Mouse (Mus musculus) lung, postnatal 36 days (tissue): ENCODE measurements around the gene Wdfy3.

Experiments used
- DNase-seq: peaks from one replicate; pipeline ENCODE4 v3.0.0; 2022; ENCODE audit warnings: mixed read lengths

Wdfy3 gene

DNA sequence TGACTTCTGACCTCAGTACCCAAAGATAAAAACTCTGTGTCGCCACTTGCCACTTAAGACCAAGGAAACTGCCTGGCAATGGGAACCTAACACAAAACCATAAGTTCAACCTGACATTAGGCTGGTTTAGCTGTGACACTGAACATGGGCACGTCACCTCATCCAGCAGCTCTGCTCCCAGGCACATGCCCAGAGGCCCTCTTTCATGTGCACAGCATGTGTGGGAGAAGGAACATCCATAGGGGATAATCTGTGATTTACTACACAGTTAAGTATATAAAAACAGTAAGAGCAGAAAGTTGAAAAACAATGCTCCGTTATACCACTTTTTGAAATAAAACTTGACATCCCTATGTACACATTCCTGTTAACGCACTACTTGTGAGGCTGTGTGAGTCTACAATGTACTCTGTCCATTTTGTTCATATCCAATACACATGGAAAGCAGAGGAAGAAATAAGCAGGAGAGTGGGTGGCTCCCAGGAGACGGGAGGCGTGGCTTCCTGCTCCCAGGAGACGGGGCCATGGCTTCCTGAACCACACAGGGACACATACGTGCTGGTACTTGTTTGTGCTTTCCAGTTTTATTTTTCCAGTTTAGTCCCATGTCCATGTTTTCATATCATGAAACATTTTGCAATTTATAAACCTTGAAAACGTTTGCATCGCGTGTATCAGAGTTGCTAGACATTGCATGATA lies 73.5 kb downstream of the Wdfy3 start:
- no peak for DNase-seq

DNA sequence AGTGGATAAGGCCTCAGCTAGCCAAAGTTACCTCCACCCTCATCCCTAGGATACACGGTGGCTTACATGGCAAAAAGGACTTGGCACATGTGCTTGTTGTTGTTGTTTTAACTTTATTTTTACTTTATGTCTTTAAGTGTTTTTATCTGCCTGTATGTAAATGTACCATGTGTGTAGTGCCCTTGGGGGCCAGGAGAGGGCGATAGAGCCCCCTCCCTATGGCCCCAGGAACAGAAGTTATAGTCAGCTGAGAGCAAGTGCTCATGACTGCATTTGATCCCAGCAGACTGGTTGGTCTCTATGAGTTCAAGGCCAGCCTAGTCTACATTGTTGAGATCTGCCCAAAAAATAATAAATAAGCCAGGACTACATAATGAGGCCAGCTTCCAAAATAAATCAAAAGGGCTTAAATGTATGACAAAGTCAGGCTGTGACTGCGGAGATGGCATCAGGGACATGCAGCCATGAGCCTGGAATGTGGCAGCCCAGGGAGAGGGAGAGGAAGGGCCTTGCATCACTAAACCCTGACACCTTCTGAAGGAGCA lies 74.2 kb downstream of the Wdfy3 start:
- no peak for DNase-seq

DNA sequence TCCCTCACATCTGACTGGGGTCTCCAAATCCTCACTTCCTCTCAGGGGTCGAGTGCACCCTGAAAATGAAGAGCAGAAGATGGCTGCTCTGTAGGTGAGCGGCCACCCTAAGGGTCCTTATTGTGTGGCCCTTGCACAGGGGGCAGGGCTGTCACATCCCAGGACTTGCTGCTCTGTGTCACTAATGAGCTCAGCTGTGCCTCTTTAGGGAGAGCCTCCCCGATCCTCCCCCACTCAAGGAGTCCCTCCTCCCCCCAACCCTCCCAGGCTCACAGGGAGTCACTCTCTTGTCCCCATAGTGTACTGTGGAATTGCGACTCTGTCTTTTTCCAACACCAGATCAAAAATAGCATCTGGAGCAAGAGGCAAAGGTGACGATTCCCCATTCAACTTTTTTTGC lies 75.7 kb downstream of the Wdfy3 start:
- DNase-seq: no peak

DNA sequence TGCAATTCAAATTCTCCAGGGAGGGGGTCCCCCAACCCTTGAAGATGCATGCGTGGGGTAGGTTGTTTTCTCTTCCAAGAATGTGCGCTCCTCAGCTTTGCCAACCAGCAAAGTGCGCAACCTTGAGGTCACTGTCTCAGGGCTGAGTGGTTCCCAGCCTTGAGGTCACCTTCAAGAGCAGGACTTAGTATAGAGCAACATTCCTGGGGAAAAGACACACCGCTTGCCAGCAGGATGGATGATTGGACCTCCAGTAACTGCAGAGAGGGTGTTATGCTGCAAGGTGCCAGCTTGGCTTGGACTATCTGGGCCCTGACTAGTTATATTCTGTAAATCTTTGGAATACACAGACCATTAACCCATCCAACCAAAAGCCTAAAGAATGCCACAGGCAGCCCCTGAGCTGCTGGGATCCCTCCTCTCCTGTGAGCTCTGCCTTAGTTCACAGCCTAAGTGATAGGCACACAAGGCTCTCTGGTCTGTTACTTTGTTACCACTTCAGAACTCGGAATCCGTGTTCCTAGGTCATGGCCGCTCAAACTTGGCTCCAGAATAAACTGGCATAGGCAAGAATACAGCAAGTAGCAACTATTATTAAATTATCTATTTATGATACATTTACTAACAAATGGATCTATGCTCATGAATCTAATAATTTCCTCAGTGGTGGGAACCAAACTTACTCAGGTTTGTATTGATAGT lies 76.6 kb downstream of the Wdfy3 start:
- no peak for DNase-seq

DNA sequence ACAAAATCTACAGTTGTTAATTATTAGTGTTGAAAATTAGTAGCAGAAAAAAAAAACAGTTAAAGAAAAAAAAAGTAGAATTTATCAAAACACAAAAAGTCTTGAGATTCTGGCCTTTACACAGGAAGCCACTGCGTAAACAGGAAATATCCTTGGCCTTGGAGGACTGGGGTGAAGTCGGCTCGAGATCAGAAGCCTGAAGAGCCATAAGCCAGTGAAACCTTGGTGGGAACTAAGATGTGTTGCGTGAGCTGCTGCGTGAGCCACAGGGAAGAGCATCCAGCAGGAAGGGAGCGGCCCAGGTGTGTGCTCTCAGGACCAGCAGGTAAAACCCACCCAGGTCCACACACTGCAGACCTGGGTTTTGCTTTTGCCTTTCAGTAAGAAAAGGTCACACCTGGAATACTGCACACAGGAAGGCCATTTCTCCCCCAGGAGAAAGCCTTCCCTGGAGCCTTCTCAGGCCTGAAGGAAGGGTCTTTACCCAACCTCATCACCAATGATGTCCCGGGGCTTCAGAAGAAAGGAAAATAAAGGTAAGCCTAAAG lies 79.3 kb downstream of the Wdfy3 start:
- DNase-seq: no peak

DNA sequence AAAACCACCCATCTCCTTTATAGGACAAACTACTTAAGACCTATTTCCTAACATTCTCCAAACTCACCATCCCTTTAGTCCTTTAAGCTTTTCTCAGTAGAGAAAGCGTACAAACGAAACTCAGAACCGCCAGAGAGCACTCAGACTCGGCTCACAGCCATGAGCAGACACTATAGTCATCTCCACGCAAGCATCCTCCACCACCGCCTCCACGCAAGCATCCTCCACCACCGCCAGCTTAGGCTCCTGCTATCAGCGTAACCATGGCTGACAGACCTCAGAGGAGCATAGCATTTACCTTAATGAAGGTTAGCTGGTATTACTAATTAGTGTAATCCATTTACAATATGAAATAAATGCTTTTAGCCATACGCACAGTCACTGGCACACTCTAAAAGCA lies 81.2 kb downstream of the Wdfy3 start:
- no peak for DNase-seq

DNA sequence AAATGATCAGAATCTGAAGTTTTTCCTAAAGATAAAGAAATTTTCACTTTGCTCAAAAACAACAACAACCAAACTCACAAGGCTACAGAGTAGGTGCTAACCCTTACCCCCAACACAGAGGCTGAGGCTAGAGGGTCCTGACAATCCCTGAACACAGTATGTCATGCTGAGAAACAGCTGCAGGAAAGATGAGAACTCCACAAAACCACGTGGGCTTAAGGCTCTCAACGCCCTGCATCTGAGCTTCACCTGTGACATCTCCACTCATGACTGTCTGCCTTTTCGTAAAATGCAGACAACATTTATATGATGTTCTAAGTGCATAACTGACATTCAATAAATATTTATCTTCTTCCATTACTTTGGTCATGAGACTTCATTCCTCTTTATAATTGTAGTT lies 83.0 kb downstream of the Wdfy3 start:
- no peak for DNase-seq

DNA sequence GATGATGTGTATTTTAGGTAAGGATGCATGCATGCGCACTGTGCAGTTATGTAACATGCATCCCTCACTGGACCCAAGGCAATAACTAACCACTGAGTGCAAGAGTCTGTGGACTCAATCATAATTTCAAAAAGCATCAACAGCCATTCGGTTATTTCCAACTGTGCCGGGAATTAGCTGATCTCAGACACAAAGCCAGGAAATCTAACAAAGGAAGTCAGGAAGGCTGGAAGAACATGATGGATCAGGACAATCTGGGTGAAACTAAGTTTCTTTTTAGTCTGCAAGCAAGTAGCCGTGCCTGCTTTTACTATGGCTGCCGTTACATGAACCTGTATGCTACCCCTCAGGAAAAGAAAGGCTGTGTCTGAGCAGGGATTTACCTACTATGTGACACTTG lies 87.5 kb downstream of the Wdfy3 start:
- DNase-seq: no peak

DNA sequence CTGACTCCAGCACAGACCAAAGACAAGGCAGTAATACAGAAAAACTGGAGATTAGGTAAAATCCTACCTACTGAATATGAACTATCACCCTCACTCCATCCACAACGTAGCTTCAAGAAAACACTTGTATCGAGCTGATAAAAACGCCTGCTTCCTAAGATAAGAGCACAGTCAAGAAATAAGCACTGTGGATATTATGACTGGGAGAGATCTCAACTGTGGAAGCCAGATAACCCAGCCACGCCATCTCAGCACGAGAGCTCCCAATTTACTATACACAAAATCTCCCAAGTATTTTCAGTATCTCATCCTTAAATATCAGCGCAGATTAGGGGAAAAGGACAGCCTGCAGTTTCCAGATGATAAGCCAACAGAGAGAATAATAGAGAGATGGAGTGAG lies 90.1 kb downstream of the Wdfy3 start:
- DNase-seq: no peak

DNA sequence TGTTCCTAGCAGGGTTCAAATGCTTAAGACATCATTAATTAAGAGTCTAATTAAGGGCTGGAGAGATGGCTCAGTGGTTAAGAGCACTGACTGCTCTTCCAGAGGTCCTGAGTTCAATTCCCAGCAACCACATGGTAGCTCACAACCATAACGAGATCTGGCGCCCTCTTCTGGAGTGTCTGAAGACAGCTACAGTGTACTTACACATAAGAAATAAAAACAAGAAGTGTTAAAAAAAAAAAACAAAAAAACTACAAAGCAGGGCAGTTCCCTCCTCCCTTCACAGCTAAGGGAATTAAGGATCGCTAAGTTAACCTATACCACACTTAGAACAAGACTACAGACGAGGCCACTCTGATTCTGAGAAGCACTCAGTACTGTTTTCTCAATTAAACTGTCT lies 97.1 kb downstream of the Wdfy3 start:
- peak; percentile 29 for DNase-seq

DNA sequence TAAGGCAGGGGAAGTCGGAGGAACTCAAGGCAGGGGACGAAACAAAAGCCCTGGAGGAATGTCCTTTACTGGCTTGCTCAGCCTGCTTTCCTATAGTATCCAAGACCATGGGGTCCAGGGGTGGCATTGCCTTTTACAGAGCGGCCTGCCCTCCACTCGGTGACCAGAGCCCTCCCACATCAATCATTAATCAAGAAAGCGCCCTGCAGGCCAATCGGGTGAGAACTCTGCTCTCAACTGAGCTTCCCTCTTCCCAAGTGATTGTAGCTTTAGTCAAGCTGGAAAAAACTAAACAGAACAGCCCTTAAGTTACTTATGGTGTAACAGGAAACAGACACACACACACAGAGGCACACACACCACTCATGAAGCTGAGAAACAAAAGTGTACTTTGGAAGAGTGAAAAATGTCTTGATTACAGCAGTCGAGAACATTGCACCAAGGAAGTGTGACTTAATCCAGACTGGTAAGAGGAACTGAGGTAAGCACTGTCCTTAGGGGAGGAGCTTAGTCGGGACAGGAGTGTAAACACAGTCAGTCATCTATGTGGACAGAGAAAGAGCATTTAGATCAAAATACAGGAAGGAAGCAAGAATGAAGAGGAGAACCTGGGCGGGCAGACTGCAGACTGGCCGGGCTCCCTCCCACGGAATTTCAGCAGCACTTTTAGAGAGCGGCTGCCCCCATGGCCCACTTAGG lies 101.4 kb downstream of the Wdfy3 start:
- peak; percentile 85 for DNase-seq

DNA sequence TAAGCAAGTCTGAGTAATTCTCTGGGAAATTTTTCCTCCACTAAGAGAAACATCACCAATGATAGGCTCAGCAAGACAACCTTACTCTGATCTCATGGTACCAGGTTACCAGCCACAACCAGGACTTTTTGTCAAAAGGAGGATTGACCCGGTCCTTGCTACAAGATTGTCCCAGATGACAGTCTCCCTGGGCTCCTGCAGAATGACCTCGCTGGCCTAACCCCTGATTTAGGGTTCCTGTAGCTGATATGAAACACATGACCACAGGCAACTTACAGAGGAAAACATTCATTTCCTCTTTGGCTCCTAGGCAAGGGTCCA lies 101.9 kb downstream of the Wdfy3 start:
- no peak for DNase-seq

DNA sequence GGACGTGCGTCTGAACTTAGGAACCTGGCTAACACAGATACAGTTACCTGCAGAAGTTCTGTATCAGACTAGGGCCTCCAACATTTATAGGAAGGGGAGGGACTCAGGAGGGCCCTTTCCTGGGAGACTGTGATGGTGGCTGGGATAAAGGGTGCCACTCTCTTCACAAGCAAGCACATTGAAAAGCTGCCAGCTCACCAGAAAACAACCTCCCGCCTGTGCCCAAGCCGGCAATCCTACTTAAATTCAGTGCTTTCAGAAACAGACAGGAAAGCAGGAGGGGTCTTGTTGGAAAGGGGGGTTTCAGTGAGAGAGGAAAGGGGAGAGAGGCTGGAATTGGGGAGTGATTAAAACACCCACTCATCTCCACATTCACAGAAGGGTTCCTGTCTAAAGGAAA lies 106.9 kb downstream of the Wdfy3 start:
- DNase-seq: no peak

DNA sequence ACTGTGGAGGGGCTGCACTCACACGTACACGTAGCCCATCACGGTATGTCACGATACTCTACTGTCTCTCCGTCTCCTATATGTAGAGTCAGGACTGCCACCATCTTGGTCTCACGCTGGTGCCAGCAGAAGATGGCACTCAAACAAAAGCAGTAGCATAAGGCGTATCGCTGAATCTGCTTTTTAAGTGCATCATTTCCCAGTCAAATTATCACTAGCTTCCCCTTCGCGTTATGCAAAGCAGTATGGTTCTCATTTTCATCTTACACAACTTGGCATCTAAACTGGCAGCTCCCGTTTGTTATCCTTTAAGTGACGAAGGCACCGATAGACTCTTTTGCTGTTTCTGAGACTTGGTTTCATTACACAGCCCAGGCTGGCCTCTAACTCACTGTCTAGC lies 110.4 kb downstream of the Wdfy3 start:
- DNase-seq: no peak

DNA sequence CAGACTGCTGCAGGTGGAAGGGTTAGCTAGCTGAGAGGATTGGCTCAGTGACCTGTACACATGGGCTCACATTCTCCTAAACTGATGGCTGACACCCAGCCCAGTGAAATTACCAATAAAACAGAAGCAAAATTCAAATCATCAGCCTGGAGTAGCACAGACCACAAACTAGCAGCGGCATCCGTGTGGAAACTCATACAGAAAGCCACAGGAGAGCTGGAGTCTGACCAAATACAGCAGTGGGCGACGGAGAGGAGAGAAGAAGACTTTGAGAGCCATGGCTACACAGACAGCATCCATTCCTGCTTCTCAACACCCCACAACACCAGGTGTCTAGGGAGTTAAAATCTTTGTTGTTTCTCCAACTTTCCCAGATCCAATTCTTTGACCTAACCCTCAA lies 110.8 kb downstream of the Wdfy3 start:
- DNase-seq: no peak

DNA sequence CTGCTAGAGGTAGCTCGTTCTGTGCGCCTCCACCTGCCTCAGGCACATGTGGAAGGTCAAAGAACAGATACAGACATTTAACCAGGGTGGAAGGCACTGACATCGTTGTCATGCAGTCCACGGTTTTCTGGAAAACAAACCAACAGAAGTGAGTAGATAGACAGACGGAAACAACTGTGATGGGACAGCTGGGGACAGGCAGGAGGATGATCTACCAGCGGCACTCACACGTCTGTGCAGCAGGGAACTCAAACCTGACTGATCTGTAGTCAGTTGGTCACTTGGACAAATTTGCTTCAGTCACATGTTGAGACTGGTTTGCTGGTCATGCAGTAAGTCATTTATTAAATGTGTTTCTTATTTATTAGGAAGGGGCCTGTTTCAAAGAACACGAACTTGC lies 112.3 kb downstream of the Wdfy3 start:
- no peak for DNase-seq

DNA sequence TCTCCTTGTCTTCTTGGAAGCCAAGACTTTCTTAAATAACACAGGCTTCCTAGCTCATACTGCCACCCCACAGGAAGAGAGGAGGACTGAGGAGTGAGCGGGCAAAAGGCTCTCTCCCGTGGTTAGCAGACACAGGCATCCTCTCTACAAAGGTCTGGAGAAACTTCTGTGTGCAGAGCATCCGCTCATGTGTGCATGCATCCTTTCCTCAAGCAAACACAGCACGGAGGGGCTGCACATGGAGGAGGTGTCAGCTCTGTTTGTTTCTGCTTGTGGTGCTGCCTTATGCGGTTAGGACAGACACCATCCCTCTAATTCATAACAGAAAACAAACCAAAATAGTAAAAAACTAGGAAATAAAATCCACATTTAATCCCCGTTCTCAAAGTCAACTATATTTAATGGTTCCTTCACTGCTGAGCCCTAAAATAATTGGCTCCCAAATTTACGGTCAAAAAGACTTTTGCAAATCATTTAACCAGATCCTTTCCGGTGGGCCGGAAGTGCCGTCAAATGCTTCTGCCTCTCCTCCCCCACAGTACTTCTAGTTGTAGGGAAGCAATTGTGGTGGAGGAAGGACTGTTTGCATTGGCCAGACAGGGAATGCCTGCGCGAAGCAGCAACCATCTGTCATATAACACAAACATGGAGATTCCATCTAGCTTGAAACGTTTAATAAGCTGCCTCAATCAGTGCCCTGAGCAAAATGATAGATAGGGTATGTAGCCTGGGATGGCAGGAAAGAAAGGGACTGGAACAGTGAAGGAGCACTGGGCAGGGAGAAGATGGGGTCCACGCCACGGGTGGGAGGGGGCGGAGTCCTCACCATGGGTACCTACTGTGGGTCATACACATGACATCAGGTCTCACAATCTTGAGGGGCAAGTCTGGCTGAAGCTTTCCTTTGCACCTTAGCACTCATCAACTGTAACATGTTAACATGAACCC lies 115.1 kb downstream of the Wdfy3 start:
- no peak for DNase-seq

DNA sequence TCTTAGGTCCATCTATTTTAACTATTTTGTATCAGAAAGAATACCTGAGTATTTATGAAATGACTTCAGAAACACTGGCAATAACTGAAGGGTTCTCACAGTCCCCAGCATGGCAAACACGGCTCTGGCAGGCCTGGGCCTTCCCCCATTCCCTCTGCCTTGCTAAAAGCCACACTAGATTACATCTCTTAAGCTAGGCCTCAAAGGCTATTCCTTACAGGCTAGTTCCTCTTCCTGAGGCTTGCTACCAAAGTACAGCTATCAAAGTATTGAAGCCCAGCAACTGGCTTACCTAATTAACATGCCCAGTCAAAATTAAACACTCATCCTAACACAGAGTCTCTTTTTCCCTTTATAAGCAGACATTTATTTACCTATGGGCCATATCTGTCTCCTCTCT lies 117.8 kb downstream of the Wdfy3 start:
- DNase-seq: no peak

DNA sequence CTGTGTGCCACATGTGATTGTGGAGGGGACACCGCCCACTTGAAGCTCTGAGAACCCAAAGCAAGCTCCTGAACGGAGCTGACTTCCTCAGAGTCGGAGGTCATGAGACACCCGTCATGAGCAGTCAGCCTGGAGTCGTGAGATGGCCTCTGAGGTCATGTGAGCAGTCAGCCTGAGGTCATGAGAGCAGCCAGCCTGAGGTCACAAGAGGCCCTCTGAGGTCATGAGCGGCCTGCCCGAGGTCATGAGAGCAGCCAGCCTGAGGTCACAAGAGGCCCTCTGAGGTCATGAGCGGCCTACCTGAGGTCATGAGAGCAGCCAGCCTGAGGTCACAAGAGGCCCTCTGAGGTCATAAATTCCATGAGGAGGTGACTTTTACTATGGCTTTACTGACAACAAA lies 120.4 kb downstream of the Wdfy3 start:
- peak; percentile 19 for DNase-seq

DNA sequence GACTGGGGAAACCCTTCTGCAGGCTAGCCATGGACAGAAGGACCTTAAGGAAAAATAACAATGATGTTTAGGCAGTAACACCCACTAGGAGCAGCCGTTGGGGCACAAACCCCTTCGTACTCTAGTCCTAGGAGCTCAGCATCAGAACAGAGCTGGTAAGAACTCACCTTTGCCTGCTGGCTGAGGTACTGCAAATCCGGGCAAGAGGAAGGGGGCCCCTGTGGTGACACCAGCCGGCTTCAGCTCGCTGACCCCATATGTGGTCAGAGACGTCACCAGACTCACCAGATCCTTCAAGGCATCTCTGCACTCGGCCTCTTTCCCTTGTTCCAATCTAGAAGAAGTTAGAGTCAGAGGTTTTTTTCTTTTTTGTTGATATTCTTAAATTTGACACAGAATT lies 121.1 kb downstream of the Wdfy3 start:
- DNase-seq: no peak

DNA sequence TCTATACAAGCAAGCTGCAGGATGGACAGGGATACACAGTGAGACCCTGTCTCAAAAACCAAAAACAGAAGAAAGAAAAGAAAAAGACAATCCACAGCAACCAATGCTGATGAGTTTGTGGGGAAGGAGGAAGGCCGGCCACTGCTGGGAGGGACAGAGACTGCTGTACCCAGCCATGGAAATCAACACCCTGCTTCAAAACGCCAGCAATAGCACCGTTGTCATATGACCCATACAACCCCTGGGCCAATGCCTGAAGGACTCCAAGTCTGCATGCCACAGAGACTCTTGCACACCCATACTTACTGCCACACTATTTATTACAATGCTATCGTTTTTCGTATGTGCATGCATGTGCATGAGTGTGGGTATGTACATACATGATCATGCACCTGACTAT lies 124.0 kb downstream of the Wdfy3 start:
- DNase-seq: no peak

DNA sequence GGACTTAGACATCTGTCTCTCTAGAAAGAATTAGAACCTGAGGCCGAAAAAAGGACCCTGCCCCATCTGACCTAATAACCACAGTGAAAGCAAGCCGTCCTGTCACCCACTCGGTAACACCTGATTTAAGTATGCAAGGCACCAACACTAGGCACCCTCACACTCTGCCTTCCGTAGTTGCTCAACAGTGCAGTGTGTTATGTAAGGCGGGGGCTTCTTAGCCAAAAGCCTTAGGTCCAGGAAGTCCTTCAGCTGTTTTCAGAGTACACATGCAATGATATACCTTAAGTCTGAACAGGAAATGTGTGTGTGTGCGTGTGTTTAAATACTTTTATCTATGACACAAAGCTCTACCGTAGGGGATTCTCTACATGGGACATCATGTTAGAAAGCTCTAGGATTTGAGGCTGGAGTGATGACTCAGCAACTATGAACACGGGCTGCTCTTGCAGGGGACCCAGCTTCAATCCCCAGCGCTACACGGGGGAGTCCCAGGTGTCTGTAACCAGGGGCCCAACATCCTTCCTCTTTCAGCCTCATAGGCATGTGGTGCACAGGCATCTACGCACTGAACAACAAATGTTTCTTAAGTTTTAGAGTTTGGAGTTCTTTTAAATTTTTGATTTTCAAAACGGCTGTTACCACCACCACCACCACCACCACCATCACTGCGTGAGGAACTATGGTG lies 131.7 kb downstream of the Wdfy3 start:
- DNase-seq: peak; percentile 72
